Mouse (Mus musculus) lung, embryonic 16.5 days (tissue): ENCODE data around the gene Tmc6. TPM values are rescaled to one million over a fixed set of nuclear protein-coding genes. Genes with fewer than 3 reads are reported as not detected.

Experiments used
- ATAC-seq: fragments of 200-750 bp; cut with Nextera tagmentation; 2 replicates; pipeline ENCODE4 v1.8.0; 2017; ENCODE audit warnings: low read depth, mild to moderate bottlenecking, moderate library complexity
- H3K27ac ChIP-seq: fragments of 300-500 bp; sonication (generic); 2 replicates; pipeline ENCODE4 v1.5.1; 2014; ENCODE audit warnings: mild to moderate bottlenecking, control low read depth, low read length
- H3K27me3 ChIP-seq: fragments of 300-500 bp; sonication (generic); 2 replicates; pipeline ENCODE4 v1.6.1; 2014; ENCODE audit warnings: low read depth, low read length, mixed read lengths; ENCODE audit not compliant: control insufficient read depth, insufficient read depth
- H3K36me3 ChIP-seq: fragments of 300-500 bp; sonication (generic); 2 replicates; pipeline ENCODE4 v1.6.1; 2014; ENCODE audit warnings: low read length; ENCODE audit not compliant: control insufficient read depth, insufficient read depth
- H3K4me1 ChIP-seq: fragments of 300-500 bp; sonication (generic); replicated peaks from 2 replicates; pipeline ENCODE4 v1.6.1; 2014; ENCODE audit warnings: low read length, mixed read lengths; ENCODE audit not compliant: control insufficient read depth, insufficient read depth
- H3K4me2 ChIP-seq: fragments of 300-500 bp; sonication (generic); 2 replicates; pipeline ENCODE4 v1.6.1; 2014; ENCODE audit warnings: low read depth, low read length, control low read depth
- H3K4me3 ChIP-seq: fragments of 300-500 bp; sonication (generic); 2 replicates; pipeline ENCODE4 v1.5.1; 2014; ENCODE audit warnings: mild to moderate bottlenecking, low read length, control low read depth
- H3K9ac ChIP-seq: fragments of 300-500 bp; sonication (generic); 2 replicates; pipeline ENCODE4 v1.6.1; 2014; ENCODE audit warnings: low read length, control low read depth
- H3K9me3 ChIP-seq: fragments of 300-500 bp; sonication (generic); 2 replicates; pipeline ENCODE4 v1.6.1; 2016; ENCODE audit warnings: low read length; ENCODE audit not compliant: control insufficient read depth
- WGBS: fragments of 180-500 bp; shearing (Covaris S2); extraction: QIAGEN DNeasy Blood & Tissue Kit; methylation state at CpG from one replicate; pipeline ENCODE4 v1.1.7; 2014; 5-methylcytosine and 5-hydroxymethylcytosine counted together
- polyA plus RNA-seq: library from polyadenylated mRNA; unstranded; fragments of >200 nt; fragmentation: Nextera tagmentation; extraction: Ambion mirVana; gene quantifications from 2 replicates; pipeline ENCODE4 v1.2.1, GENCODE M21; 2015

Gene Tmc6
- polyA plus RNA-seq, 1 experiment from 2014 or later = 23.6 TPM

DNA sequence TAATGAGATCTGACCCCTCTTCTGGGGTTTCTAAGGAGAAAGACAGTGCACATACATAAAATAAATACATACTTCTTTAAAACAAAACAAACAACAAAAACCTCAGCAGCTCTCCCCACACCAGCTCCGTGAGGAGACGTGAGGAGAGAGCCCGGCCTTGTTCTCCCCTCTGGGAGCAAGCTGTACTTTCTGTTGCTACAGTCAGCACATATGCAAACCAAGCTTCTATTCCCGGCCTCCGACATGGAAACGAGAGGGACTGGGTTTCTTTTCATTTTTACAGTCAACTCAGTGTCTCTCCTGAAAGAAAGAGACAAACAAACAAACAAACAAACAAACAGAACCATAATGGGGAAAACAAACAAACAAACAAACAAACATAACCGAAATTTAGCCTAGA is 18.0 kb upstream of the Tmc6 start:
- H3K4me3 ChIP-seq = no peak overlapping the region
- 76% methylated on average over 7 of the region's 7 CpGs for WGBS
- no peak overlapping the region for H3K4me2 ChIP-seq
- H3K27me3 ChIP-seq = no peaks in the 10 kb centered on the region
- no peak for ATAC-seq
- H3K9ac ChIP-seq = no peak overlapping the region
- no peaks in the 10 kb centered on the region for H3K9me3 ChIP-seq
- peaks cover 6% of the 10 kb centered on the region; the same call in 1 of the 2 replicates for H3K4me1 ChIP-seq
- H3K36me3 ChIP-seq = no peaks in the 10 kb centered on the region
- H3K27ac ChIP-seq = no peak overlapping the region

DNA sequence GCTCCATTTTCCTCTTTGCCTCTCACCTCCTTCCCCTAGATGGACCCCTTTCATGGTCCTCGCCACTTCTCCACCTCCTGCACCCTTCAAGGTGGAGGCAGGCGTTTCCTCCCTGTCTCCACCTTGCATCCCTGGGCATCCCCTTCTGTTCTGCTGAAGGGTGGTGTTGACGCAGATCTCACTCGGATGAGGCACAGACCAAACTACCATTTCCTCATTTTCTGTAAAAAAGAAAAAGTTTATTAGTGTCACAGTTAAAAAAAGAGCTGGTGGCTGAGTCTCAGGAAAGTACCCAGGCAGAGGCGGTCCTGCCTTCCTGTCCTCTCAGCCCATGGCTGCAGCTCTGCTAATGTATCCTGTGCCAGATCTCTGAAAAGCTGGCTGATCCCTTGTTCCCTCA is 17.2 kb upstream of the Tmc6 start:
- peaks cover 6% of the 10 kb centered on the region; the same call in 1 of the 2 replicates for H3K4me1 ChIP-seq
- H3K27ac ChIP-seq = no peak overlapping the region
- ATAC-seq = no peak
- no peak overlapping the region for H3K4me3 ChIP-seq
- WGBS = 56% methylated on average over 5 of the region's 5 CpGs
- no peaks in the 10 kb centered on the region for H3K9me3 ChIP-seq
- no peak overlapping the region for H3K9ac ChIP-seq
- no peak overlapping the region for H3K4me2 ChIP-seq
- H3K36me3 ChIP-seq = no peaks in the 10 kb centered on the region
- no peaks in the 10 kb centered on the region for H3K27me3 ChIP-seq

GRCm38 (mm10) chr11:117798160-117798541 is 16.2 kb upstream of the Tmc6 start:
- Histone ChIP-seq H3K9ac (no peak overlapping the region), H3K27ac (no peak overlapping the region), H3K4me3 (no peak overlapping the region), H3K36me3 (no peaks in the 10 kb centered on the region), H3K4me2 (no peak overlapping the region), H3K9me3 (no peaks in the 10 kb centered on the region), H3K4me1 (peaks cover 6% of the 10 kb centered on the region; the same call in 1 of the 2 replicates), H3K27me3 (no peaks in the 10 kb centered on the region)
- WGBS = 19% methylated on average over 2 of the region's 2 CpGs
- 0 out of 2 replicates have a peak, but pooled peaks have one; percentile 8 for ATAC-seq

- Histone ChIP-seq H3K4me1 (peaks cover 7% of the 10 kb centered on the region; the same call in 1 of the 2 replicates), H3K27ac (no peak within 1 kb of the TSS), H3K4me3 (no peak within 1 kb of the TSS), H3K4me2 (no peak within 1 kb of the TSS), H3K9me3 (no peaks in the 10 kb centered on the region), H3K9ac (no peak within 1 kb of the TSS), H3K27me3 (no peaks in the 10 kb centered on the region), H3K36me3 (no peaks in the 10 kb centered on the region)
- ATAC-seq = no peak
- WGBS = 39% methylated on average over 9 of the region's 9 CpGs
These were observed 15.6 kb upstream of the Tmc6 start, which contains the start of gene 6030468B19Rik for GRCm38 (mm10) chr11:117797511-117798159. TSS of gene 6030468B19Rik (plus strand) at chr11:117797660.

DNA sequence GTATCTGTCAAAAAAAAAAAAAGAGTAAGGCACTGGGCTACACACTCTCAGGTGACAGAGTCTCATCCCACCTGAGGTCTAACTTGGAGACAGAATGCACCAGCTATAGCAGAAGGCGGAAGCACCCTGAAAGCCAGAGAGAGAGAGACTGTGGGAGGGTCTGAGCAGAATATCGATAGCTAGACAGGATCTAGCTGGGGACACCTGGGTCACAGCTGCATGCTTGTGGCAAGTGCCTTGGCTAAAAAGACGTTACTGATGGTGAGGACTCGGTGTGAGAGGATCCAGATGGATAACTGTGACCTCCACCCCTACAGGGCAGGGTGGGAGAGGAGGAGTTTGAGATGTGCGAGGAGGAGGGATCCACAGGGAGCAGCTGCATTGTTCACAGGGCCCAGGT is 15.0 kb upstream of the Tmc6 start:
- Histone ChIP-seq H3K36me3 (no peaks in the 10 kb centered on the region), H3K4me3 (no peak overlapping the region), H3K27me3 (no peaks in the 10 kb centered on the region), H3K9ac (no peak overlapping the region), H3K27ac (no peak overlapping the region), H3K9me3 (no peaks in the 10 kb centered on the region), H3K4me2 (no peak overlapping the region), H3K4me1 (peaks cover 12% of the 10 kb centered on the region; the same call in 1 of the 2 replicates)
- 28% methylated on average over 5 of the region's 5 CpGs for WGBS
- no peak for ATAC-seq

GRCm38 (mm10) chr11:117794035-117794551 is 12.1 kb upstream of the Tmc6 start:
- Histone ChIP-seq H3K4me3 (no peak overlapping the region), H3K4me1 (peaks cover 18% of the 10 kb centered on the region; the same call in 1 of the 2 replicates), H3K9ac (no peak overlapping the region), H3K4me2 (no peak overlapping the region), H3K27me3 (no peaks in the 10 kb centered on the region), H3K27ac (no peak overlapping the region), H3K9me3 (no peaks in the 10 kb centered on the region), H3K36me3 (no peaks in the 10 kb centered on the region)
- ATAC-seq = no peak
- WGBS = 55% methylated on average over 4 of the region's 4 CpGs

GRCm38 (mm10) chr11:117792281-117792888 is 10.4 kb upstream of the Tmc6 start:
- Histone ChIP-seq H3K36me3 (no peaks in the 10 kb centered on the region), H3K27me3 (no peaks in the 10 kb centered on the region), H3K9me3 (no peaks in the 10 kb centered on the region), H3K4me3 (peak overlapping the region; percentile 39), H3K27ac (peak overlapping the region; percentile 61), H3K9ac (peak overlapping the region; percentile 62), H3K4me2 (peak overlapping the region; percentile 57), H3K4me1 (peaks cover 12% of the 10 kb centered on the region; the same call in 1 of the 2 replicates)
- 4% methylated on average over 22 of the region's 22 CpGs for WGBS
- ATAC-seq = peak; percentile 74

- no peak overlapping the region for H3K4me2 ChIP-seq
- no peak for ATAC-seq
- H3K27ac ChIP-seq = no peak overlapping the region
- H3K9ac ChIP-seq = no peak overlapping the region
- H3K27me3 ChIP-seq = no peaks in the 10 kb centered on the region
- 81% methylated on average over 9 of the region's 9 CpGs for WGBS
- no peaks in the 10 kb centered on the region for H3K36me3 ChIP-seq
- no peaks in the 10 kb centered on the region for H3K9me3 ChIP-seq
- no peak overlapping the region for H3K4me3 ChIP-seq
- H3K4me1 ChIP-seq = peaks cover 12% of the 10 kb centered on the region; the same call in 1 of the 2 replicates
These were observed 9.4 kb upstream of the Tmc6 start for GRCm38 (mm10) chr11:117791441-117791761.

DNA sequence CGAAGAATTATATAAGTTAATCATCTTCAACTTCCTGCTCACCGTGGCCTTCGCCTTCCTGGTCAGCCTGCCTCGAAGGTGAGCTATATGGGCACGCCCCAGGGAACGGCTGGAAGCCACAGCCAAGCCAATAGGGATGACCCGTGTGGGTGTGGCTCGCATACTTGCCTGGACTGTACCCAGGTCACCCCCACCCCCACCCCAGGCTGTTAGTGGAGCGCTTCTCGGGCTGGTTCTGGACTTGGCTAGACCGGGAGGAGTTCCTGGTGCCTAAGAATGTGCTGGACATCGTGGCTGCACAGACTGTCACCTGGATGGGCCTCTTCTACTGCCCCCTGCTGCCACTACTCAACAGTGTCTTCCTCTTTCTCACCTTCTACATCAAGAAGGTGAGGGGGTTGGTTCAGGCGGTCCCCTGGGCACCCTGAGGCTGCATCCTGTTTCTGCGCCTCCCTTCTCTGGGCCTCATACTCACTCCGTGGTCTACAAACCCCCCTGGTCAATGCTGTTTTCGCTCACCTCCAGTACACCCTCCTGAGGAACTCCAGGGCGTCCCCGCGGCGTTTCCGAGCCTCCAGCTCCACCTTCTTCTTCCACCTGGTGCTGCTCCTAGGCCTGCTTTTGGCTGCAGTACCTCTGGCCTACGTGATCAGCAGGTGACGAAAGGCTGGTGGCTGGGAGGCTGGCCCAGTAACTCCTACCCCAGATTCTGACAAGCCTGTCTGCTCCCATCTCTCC is 8.9 kb upstream of the Tmc6 start:
- no peak overlapping the region; the same call in 1 of the 2 replicates for H3K4me3 ChIP-seq
- peak; percentile 41 for ATAC-seq
- H3K27me3 ChIP-seq = no peaks in the 10 kb centered on the region
- H3K9ac ChIP-seq = no peak overlapping the region
- 36% methylated on average over 23 of the region's 23 CpGs for WGBS
- H3K4me2 ChIP-seq = peak overlapping the region; percentile 56
- H3K27ac ChIP-seq = no peak overlapping the region
- H3K9me3 ChIP-seq = no peaks in the 10 kb centered on the region
- peaks cover 12% of the 10 kb centered on the region; the same call in 1 of the 2 replicates for H3K4me1 ChIP-seq
- no peaks in the 10 kb centered on the region for H3K36me3 ChIP-seq
